Mouse (Mus musculus) heart, adult 2 months (tissue): ENCODE data around the gene Map3k9. TPM values are rescaled to one million over a fixed set of nuclear protein-coding genes. Genes with fewer than 3 reads are reported as not detected.
A peak's percentile ranks its signal among the peaks of the same experiment; 100 is the strongest.

ENCODE experiments used
- DNase-seq, 2 experiments: peaks; one replicate each; pipeline ENCODE4 v3.0.0; 2021
- H3K27ac ChIP-seq: fragments of 200-600 bp; 2 replicates; pipeline ENCODE4 v1.8.1; 2022
- H3K27me3 ChIP-seq: fragments of 200-500 bp; 2 replicates; pipeline ENCODE4 v1.6.1; 2012; ENCODE audit warnings: mild to moderate bottlenecking, low read length, inconsistent platforms, mixed read lengths; ENCODE audit not compliant: control insufficient read depth, insufficient read depth
- H3K36me3 ChIP-seq: fragments of 200-500 bp; 2 replicates; pipeline ENCODE4 v1.6.1; 2012; ENCODE audit warnings: low read length, inconsistent platforms; ENCODE audit not compliant: control insufficient read depth, insufficient read depth
- H3K4me1 ChIP-seq: fragments of 200-500 bp; 2 replicates; pipeline ENCODE4 v1.6.1; 2011; ENCODE audit warnings: low read length; ENCODE audit not compliant: control insufficient read depth, insufficient read depth
- H3K4me3 ChIP-seq: fragments of 200-600 bp; 2 replicates; pipeline ENCODE4 v1.8.1; 2022
- H3K79me2 ChIP-seq: fragments of 200-500 bp; replicated peaks from 2 replicates; pipeline ENCODE4 v1.6.1; 2012; ENCODE audit warnings: mild to moderate bottlenecking, inconsistent platforms, low read length, moderate library complexity, mixed read lengths; ENCODE audit not compliant: control insufficient read depth, insufficient read depth
- H3K9ac ChIP-seq: fragments of 200-500 bp; 2 replicates; pipeline ENCODE4 v1.6.1; 2012; ENCODE audit warnings: low read depth, mild to moderate bottlenecking, control low read depth, inconsistent platforms, low read length, mixed read lengths
- CTCF ChIP-seq: fragments of 200-600 bp; IDR thresholded peaks from 2 replicates; pipeline ENCODE4 v1.8.1; 2022; ENCODE audit warnings: antibody characterized with exemption, mild to moderate bottlenecking, moderate library complexity
- EP300 ChIP-seq: fragments of 200-500 bp; IDR thresholded peaks from 2 replicates; pipeline ENCODE4 v1.6.1; 2011; ENCODE audit warnings: low read depth, low read length, control low read depth; ENCODE audit not compliant: insufficient read depth
- POLR2A ChIP-seq: fragments of 200-500 bp; IDR thresholded peaks from 2 replicates; pipeline ENCODE4 v1.6.1; 2011; ENCODE audit warnings: mild to moderate bottlenecking, low read depth, low read length, control low read depth; ENCODE audit not compliant: insufficient read depth
- WGBS: fragments of 180-500 bp; shearing (Covaris S2); methylation state at CpG from one replicate; pipeline ENCODE4 v1.1.7; 2018; 5-methylcytosine and 5-hydroxymethylcytosine counted together
- intact Hi-C: fragments of 180-260 bp; cut with DNase I; formaldehyde crosslinking; loops from one replicate; pipeline ENCODE4 v1.15.1; 2025
- long read RNA-seq: library from polyadenylated mRNA; stranded (forward); transcript quantifications from one replicate; pipeline ENCODE4 v2.0.0, GENCODE M21; 2021
- polyA plus RNA-seq: library from polyadenylated mRNA; depleted of rRNA; stranded (reverse); fragments of >200 nt; gene quantifications from 2 replicates; pipeline ENCODE4 v1.2.3, GENCODE M21; 2012; rRNA removed
- total RNA-seq, 2 experiments: library from RNA; stranded (reverse); gene quantifications; 2 replicates each; pipeline ENCODE4 v1.2.3; 2021

Map3k9 gene
- under 1 TPM; 0.08 to 0.20 TPM for total RNA-seq
- 0.20 and 0.29 TPM in 2 replicates for polyA plus RNA-seq
- long read RNA-seq, result 0 reads

GRCm38 (mm10) chr12:81781105-81781909, at the start of gene Map3k9:
Gene Map3k9 (minus strand): TSS chr12:81781175.
- TF ChIP-seq EP300 (no peak), CTCF (peak; percentile 38), POLR2A (0 out of 2 replicates have a peak, but pooled peaks have one; percentile 10)
- Histone ChIP-seq H3K27me3 (peaks cover 6% of the 10 kb centered on the region), H3K4me1 (no peaks in the 10 kb centered on the region), H3K79me2 (no peaks in the 10 kb centered on the region), H3K27ac (no peak within 1 kb of the TSS), H3K9ac (peak within 1 kb of the TSS; percentile 41), H3K36me3 (no peaks in the 10 kb centered on the region), H3K4me3 (peak within 1 kb of the TSS; percentile 64)
- intact Hi-C loops, result no loop called here
- WGBS, result 1% methylated on average over 50 of the region's 56 CpGs
- peak; percentile 93 to 94 for DNase-seq

GRCm38 (mm10) chr12:81828355-81828754, 47.4 kb upstream of the Map3k9 start:
- Histone ChIP-seq H3K4me3 (no peak overlapping the region), H3K27me3 (no peaks in the 10 kb centered on the region), H3K36me3 (no peaks in the 10 kb centered on the region), H3K79me2 (no peaks in the 10 kb centered on the region), H3K4me1 (no peaks in the 10 kb centered on the region; the same call in 1 of the 2 replicates), H3K9ac (no peak overlapping the region), H3K27ac (no peak overlapping the region)
- TF ChIP-seq EP300 (no peak), POLR2A (no peak), CTCF (no peak)
- 88% methylated on average over 2 of the region's 2 CpGs for WGBS
- DNase-seq, result no peak
- intact Hi-C loops, result no loop called here

- no peaks in the 10 kb centered on the region for H3K79me2 ChIP-seq
- H3K9ac ChIP-seq, result no peak overlapping the region
- TF ChIP-seq EP300 (no peak), POLR2A (no peak), CTCF (no peak)
- H3K4me1 ChIP-seq, result no peaks in the 10 kb centered on the region
- no peaks in the 10 kb centered on the region for H3K27me3 ChIP-seq
- no peaks in the 10 kb centered on the region for H3K36me3 ChIP-seq
- H3K4me3 ChIP-seq, result no peak overlapping the region
- DNase-seq, result no peak
- intact Hi-C loops, result no loop called here
- WGBS, result 89% methylated on average over 4 of the region's 4 CpGs
- H3K27ac ChIP-seq, result no peak overlapping the region
These were observed 42.0 kb upstream of the Map3k9 start for GRCm38 (mm10) chr12:81822778-81823480.

- Histone ChIP-seq H3K36me3 (no peaks in the 10 kb centered on the region), H3K4me1 (no peaks in the 10 kb centered on the region; the same call in 1 of the 2 replicates), H3K9ac (no peak overlapping the region), H3K4me3 (no peak overlapping the region), H3K27ac (no peak overlapping the region), H3K27me3 (no peaks in the 10 kb centered on the region), H3K79me2 (no peaks in the 10 kb centered on the region)
- WGBS, result 79% methylated on average over 4 of the region's 4 CpGs
- TF ChIP-seq CTCF (no peak), EP300 (no peak), POLR2A (no peak)
- intact Hi-C loops, result no loop called here
- no peak for DNase-seq
These were observed 41.2 kb upstream of the Map3k9 start for GRCm38 (mm10) chr12:81822176-81822575.

- TF ChIP-seq POLR2A (no peak), CTCF (no peak)
- H3K27ac ChIP-seq, result no peak overlapping the region
These were observed 39.7 kb upstream of the Map3k9 start for GRCm38 (mm10) chr12:81820700-81821099.

GRCm38 (mm10) chr12:81817126-81817505, 36.1 kb upstream of the Map3k9 start:
- no peak overlapping the region; the same call in 1 of the 2 replicates for H3K27ac ChIP-seq
- no peak overlapping the region for H3K4me3 ChIP-seq
- peaks cover 1% of the 10 kb centered on the region; the same call in 1 of the 2 replicates for H3K4me1 ChIP-seq
- no peaks in the 10 kb centered on the region for H3K79me2 ChIP-seq
- H3K36me3 ChIP-seq, result no peaks in the 10 kb centered on the region
- DNase-seq, result no peak
- no peak overlapping the region for H3K9ac ChIP-seq
- intact Hi-C loops, result no loop called here
- H3K27me3 ChIP-seq, result no peaks in the 10 kb centered on the region
- 49% methylated on average over 6 of the region's 6 CpGs for WGBS
- TF ChIP-seq POLR2A, result no peak
- TF ChIP-seq CTCF, result no peak
- TF ChIP-seq EP300, result no peak

More at GRCm38 (mm10) chr12:81820700-81821099, 39.7 kb upstream of the Map3k9 start:
- Histone ChIP-seq H3K4me3 (no peak overlapping the region), H3K36me3 (no peaks in the 10 kb centered on the region), H3K27me3 (no peaks in the 10 kb centered on the region), H3K4me1 (peaks cover 1% of the 10 kb centered on the region; the same call in 1 of the 2 replicates), H3K9ac (no peak overlapping the region), H3K79me2 (no peaks in the 10 kb centered on the region)
- no peak for DNase-seq
- intact Hi-C loops, result no loop called here
- 91% methylated on average over 4 of the region's 4 CpGs for WGBS
